Mouse (Mus musculus) heart, adult 2 months (tissue): ENCODE results near the gene Zc3h14. TPM values are rescaled to one million over a fixed set of nuclear protein-coding genes. Genes with fewer than 3 reads are reported as not detected.

Source experiments
- DNase-seq, 2 experiments: peaks; one replicate each; pipeline ENCODE4 v3.0.0; 2021
- H3K27ac ChIP-seq: fragments of 200-600 bp; 2 replicates; pipeline ENCODE4 v1.8.1; 2022
- H3K27me3 ChIP-seq: fragments of 200-500 bp; 2 replicates; pipeline ENCODE4 v1.6.1; 2012; ENCODE audit warnings: mild to moderate bottlenecking, low read length, inconsistent platforms, mixed read lengths; ENCODE audit not compliant: control insufficient read depth, insufficient read depth
- H3K36me3 ChIP-seq: fragments of 200-500 bp; 2 replicates; pipeline ENCODE4 v1.6.1; 2012; ENCODE audit warnings: low read length, inconsistent platforms; ENCODE audit not compliant: control insufficient read depth, insufficient read depth
- H3K4me1 ChIP-seq: fragments of 200-500 bp; 2 replicates; pipeline ENCODE4 v1.6.1; 2011; ENCODE audit warnings: low read length; ENCODE audit not compliant: control insufficient read depth, insufficient read depth
- H3K4me3 ChIP-seq: fragments of 200-600 bp; 2 replicates; pipeline ENCODE4 v1.8.1; 2022
- H3K79me2 ChIP-seq: fragments of 200-500 bp; replicated peaks from 2 replicates; pipeline ENCODE4 v1.6.1; 2012; ENCODE audit warnings: mild to moderate bottlenecking, inconsistent platforms, low read length, moderate library complexity, mixed read lengths; ENCODE audit not compliant: control insufficient read depth, insufficient read depth
- H3K9ac ChIP-seq: fragments of 200-500 bp; 2 replicates; pipeline ENCODE4 v1.6.1; 2012; ENCODE audit warnings: low read depth, mild to moderate bottlenecking, control low read depth, inconsistent platforms, low read length, mixed read lengths
- CTCF ChIP-seq: fragments of 200-600 bp; IDR thresholded peaks from 2 replicates; pipeline ENCODE4 v1.8.1; 2022; ENCODE audit warnings: antibody characterized with exemption, mild to moderate bottlenecking, moderate library complexity
- EP300 ChIP-seq: fragments of 200-500 bp; IDR thresholded peaks from 2 replicates; pipeline ENCODE4 v1.6.1; 2011; ENCODE audit warnings: low read depth, low read length, control low read depth; ENCODE audit not compliant: insufficient read depth
- POLR2A ChIP-seq: fragments of 200-500 bp; IDR thresholded peaks from 2 replicates; pipeline ENCODE4 v1.6.1; 2011; ENCODE audit warnings: mild to moderate bottlenecking, low read depth, low read length, control low read depth; ENCODE audit not compliant: insufficient read depth
- WGBS: fragments of 180-500 bp; shearing (Covaris S2); methylation state at CpG from one replicate; pipeline ENCODE4 v1.1.7; 2018; 5-methylcytosine and 5-hydroxymethylcytosine counted together
- intact Hi-C: fragments of 180-260 bp; cut with DNase I; formaldehyde crosslinking; loops from one replicate; pipeline ENCODE4 v1.15.1; 2025
- polyA plus RNA-seq: library from polyadenylated mRNA; depleted of rRNA; stranded (reverse); fragments of >200 nt; gene quantifications from 2 replicates; pipeline ENCODE4 v1.2.3, GENCODE M21; 2012
- total RNA-seq, 2 experiments: library from RNA; stranded (reverse); gene quantifications; 2 replicates each; pipeline ENCODE4 v1.2.3; 2021

The Zc3h14 gene
- total and polyA plus RNA-seq, 3 experiments, result 57.0 to 60.1 (median 59.6) TPM

DNA sequence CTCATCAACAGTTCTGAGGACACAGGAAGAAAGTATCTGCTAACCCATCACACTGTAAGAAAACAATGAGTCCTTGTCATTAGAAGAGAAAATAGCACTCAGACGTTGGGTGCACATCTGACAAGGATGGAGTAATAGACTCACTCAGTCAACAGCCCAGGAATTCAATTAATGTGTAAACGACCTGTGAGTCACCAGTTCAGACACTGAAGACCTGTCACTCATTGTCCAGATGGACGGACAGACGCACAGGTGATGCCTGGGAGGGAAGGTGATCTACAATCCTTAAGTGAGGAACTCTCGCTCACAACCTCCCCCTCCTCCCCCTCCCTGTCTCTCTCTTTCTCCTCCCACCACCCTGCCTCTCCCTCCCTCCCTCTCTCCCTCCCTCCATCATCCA, 21.8 kb upstream of the Zc3h14 start:
- H3K4me1 ChIP-seq, result peaks cover 2% of the 10 kb centered on the region
- intact Hi-C loops, result no loop called here
- peaks cover 3% of the 10 kb centered on the region; the same call in 1 of the 2 replicates for H3K79me2 ChIP-seq
- peaks cover 2% of the 10 kb centered on the region for H3K36me3 ChIP-seq
- no peak for DNase-seq
- 72% methylated on average over 5 of the region's 5 CpGs for WGBS
- no peak overlapping the region for H3K27ac ChIP-seq
- no peak overlapping the region for H3K9ac ChIP-seq
- H3K4me3 ChIP-seq, result no peak overlapping the region
- H3K27me3 ChIP-seq, result no peaks in the 10 kb centered on the region
- no peak for TF ChIP-seq POLR2A
- TF ChIP-seq CTCF, result no peak
- TF ChIP-seq EP300, result no peak

DNA sequence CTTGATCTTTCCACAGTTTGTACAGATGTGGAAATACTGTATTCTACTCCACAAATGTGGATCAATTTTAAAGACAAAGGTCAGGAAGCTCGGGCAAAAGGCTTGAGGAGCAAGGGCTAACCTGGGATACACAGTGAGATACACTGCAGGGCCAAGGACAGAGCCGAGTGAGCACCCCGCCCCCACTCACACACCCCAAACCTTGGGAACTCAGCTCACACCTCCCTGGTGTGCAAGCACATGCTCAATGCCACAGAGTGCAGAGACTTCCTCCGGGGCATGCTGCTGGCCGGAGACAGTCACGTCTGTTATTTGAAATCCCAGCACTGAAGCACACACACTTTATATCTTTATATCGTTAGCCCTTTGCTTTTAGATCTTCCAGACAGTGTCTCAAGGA, 20.7 kb upstream of the Zc3h14 start:
- Histone ChIP-seq H3K27me3 (no peaks in the 10 kb centered on the region), H3K36me3 (peaks cover 2% of the 10 kb centered on the region), H3K9ac (no peak overlapping the region), H3K79me2 (peaks cover 5% of the 10 kb centered on the region; the same call in 1 of the 2 replicates), H3K4me1 (peaks cover 2% of the 10 kb centered on the region), H3K4me3 (no peak overlapping the region), H3K27ac (no peak overlapping the region)
- intact Hi-C loops, result no loop called here
- no peak for DNase-seq
- TF ChIP-seq EP300, result no peak
- TF ChIP-seq CTCF, result no peak
- no peak for TF ChIP-seq POLR2A
- 88% methylated on average over 7 of the region's 7 CpGs for WGBS

DNA sequence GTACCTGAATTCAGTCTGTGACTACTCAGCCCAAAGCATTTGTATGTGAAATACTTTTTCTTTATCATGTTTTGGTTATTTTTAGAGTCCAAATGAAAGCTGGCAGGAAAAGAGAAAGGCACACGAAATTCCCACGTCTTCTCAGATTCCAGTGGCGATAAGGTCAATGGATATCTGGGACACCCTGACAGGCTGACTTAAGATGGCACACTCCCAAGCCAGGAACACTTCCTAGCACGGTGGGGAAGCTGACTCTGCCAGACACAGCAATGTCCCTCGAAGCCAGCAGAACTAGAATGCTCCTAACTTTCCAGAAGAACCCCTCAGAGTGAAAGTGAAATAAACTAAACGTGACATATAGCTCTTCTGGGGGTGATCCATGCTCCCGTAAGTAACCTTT, 19.6 kb upstream of the Zc3h14 start:
- H3K9ac ChIP-seq, result no peak overlapping the region
- 36% methylated on average over 7 of the region's 7 CpGs for WGBS
- no peak for DNase-seq
- intact Hi-C loops, result no loop called here
- H3K4me3 ChIP-seq, result no peak overlapping the region
- no peak overlapping the region for H3K27ac ChIP-seq
- H3K4me1 ChIP-seq, result peaks cover 2% of the 10 kb centered on the region
- H3K79me2 ChIP-seq, result peaks cover 5% of the 10 kb centered on the region
- TF ChIP-seq POLR2A (no peak), CTCF (no peak), EP300 (no peak)
- H3K27me3 ChIP-seq, result no peaks in the 10 kb centered on the region
- peaks cover 2% of the 10 kb centered on the region for H3K36me3 ChIP-seq

DNA sequence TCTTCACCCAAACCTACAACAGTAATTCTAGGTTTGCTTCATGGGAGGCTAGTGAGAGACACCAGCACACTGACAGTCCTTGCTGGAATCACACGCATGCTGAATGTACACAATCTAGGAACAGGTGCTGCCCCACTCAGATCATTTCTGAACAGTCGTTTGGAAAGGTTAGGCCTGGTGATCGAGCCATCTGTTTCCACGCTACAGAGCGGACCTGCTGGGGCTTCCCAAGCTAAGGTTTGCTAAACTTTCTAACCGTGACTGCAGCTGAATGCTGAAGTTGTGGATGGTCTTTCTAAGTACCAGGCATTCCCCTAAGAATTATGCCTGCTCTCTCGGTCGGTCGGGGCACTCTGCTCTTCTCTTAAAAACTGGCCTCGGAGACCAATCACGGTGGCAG, 16.1 kb upstream of the Zc3h14 start:
- H3K36me3 ChIP-seq, result peaks cover 2% of the 10 kb centered on the region
- no peaks in the 10 kb centered on the region for H3K27me3 ChIP-seq
- 90% methylated on average over 11 of the region's 11 CpGs for WGBS
- no peak overlapping the region for H3K27ac ChIP-seq
- intact Hi-C loops, result no loop called here
- no peak for DNase-seq
- no peak for TF ChIP-seq EP300
- no peak for TF ChIP-seq POLR2A
- TF ChIP-seq CTCF, result no peak
- peaks cover 6% of the 10 kb centered on the region for H3K4me1 ChIP-seq
- H3K79me2 ChIP-seq, result peaks cover 6% of the 10 kb centered on the region
- H3K4me3 ChIP-seq, result no peak overlapping the region
- no peak overlapping the region for H3K9ac ChIP-seq

DNA sequence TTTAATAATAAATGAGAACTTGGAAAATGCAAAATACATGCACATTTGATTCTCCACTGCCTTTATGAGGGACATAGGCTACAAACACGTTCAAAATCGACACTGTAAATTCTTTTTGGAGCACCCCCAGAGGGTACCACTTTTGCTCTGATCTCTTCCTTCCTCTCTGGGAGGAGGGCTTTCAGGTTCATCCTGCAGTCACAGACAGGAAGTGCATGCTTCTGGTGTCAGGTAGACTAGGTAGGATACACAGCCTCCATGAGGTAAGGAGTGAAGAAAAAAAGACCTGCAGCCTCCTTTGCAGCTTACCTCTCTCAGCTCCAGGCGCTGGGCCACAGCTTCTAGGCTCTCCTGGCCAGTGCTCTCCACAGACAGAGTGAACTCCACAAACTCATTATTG, 13.6 kb upstream of the Zc3h14 start:
- Histone ChIP-seq H3K9ac (no peak overlapping the region), H3K79me2 (peaks cover 3% of the 10 kb centered on the region; the same call in 1 of the 2 replicates), H3K27ac (no peak overlapping the region), H3K4me1 (peaks cover 4% of the 10 kb centered on the region), H3K36me3 (no peaks in the 10 kb centered on the region; the same call in 1 of the 2 replicates), H3K27me3 (no peaks in the 10 kb centered on the region), H3K4me3 (no peak overlapping the region)
- TF ChIP-seq EP300, result no peak
- no peak for TF ChIP-seq CTCF
- no peak for TF ChIP-seq POLR2A
- intact Hi-C loops, result no loop called here
- 51% methylated on average over 3 of the region's 3 CpGs for WGBS
- DNase-seq, result no peak

DNA sequence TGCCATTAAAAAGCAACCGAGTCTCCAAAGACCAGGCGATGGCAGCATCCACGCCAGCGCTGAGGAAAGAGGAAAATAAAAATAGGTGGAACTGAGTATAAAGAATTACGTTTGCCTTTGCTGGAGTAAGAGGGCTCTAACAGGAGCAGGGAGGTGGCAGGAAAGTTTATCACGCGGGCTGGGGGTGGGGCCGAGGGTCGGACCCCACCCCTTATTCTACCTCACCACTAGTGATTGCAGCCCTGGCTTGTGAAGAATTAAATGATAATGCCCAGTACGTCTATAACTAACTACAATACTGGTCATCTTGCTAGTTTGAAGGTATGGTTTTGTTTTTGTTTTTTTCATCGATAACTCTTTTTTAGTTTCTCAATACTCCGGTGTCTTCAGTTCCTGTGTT, 13.0 kb upstream of the Zc3h14 start:
- WGBS, result 6% methylated on average over 12 of the region's 12 CpGs
- Histone ChIP-seq H3K27me3 (no peaks in the 10 kb centered on the region), H3K9ac (no peak overlapping the region; the same call in 1 of the 2 replicates), H3K4me3 (peak overlapping the region; percentile 68), H3K79me2 (peaks cover 3% of the 10 kb centered on the region; the same call in 1 of the 2 replicates), H3K36me3 (no peaks in the 10 kb centered on the region; the same call in 1 of the 2 replicates), H3K27ac (no peak overlapping the region; the same call in 1 of the 2 replicates), H3K4me1 (peaks cover 4% of the 10 kb centered on the region)
- intact Hi-C loops, result no loop called here
- DNase-seq, result no peak
- TF ChIP-seq POLR2A, result no peak
- TF ChIP-seq EP300, result no peak
- TF ChIP-seq CTCF, result no peak
